Mouse (Mus musculus): ENCODE results near the gene Gadd45a.
"Not testable (repeated sequence)": the region's sequence is repeated elsewhere in the genome, so short reads cannot be mapped to it uniquely, and the experiment has no call there.

DNA sequence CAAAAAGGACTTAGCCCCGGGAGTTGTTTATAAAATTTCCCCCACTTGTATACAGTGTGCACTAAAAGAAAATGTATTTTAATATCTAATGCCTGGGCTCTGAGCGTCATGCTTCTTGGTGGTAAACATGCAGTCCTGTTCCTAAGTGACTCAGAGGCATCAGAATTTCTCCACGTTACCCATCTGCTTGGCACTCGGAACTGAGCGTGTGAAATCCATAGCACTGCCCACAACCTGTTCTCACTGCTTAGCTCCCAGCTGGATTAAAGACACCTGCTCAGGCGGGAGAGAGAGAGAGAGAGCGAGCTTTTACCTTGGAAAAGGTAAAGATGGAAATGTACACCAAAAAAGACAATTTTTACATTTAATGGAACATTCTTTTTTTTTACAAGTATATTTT, 18.3 kb downstream of the Gadd45a start:
- not testable (repeated sequence) for TF ChIP-seq CTCF (IDR thresholded peaks at IDR 0.05; ENCODE audit: insufficient read depth, low read length); POLR2A (IDR thresholded peaks at IDR 0.05; ENCODE audit: borderline replicate concordance, extremely low read depth, low read depth, low read length)

Measured in lung, adult 2 months (tissue).